In the genomic region with DNA sequence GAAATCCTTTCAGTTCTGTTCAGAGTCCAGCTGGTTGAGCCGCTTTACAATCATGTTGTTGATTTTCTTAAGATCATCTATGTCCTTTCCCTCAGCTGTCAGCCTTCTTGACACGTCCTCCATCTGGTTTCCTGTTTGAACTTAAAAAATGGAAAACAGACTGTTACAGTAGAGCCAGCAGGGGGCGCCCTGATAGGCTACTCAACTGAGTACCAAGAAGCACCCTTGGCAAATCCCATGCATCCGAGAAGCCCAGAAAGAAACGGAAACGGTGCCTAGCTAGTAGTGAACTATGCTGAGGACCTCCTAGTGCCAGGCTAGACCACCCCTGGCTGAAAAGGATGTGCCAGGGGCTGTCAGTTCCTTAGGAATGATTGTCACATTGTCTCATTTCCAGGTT, we compare ENCODE assay signal across 7 mouse cellular contexts. TPM values are rescaled to one million over a fixed set of nuclear protein-coding genes. Genes with fewer than 3 reads are reported as not detected.
DNase-seq lines count a peak whose midpoint lies in the region; ATAC-seq and TF ChIP-seq lines count a peak whose summit lies in the region.

No protein-coding gene starts in this region.

- H3K9ac ChIP-seq in kidney, embryonic 16.5 days (replicated peaks; ENCODE audit: low read length), result no peak overlapping the region
- no peak overlapping the region for H3K9ac ChIP-seq in ES-E14 (ENCODE audit: insufficient read depth, low read depth, low read length, poor library complexity, severe bottlenecking)
- no peak overlapping the region for H3K9ac ChIP-seq in liver, postnatal 0 days (replicated peaks)

- no peaks in the 10 kb centered on the region for H3K9me3 ChIP-seq in kidney, embryonic 16.5 days (ENCODE audit: low read length)
- H3K9me3 ChIP-seq in ES-E14 (ENCODE audit: control insufficient read depth, insufficient read depth, low read depth, low read length), result peaks cover 3% of the 10 kb centered on the region; the same call in 1 of the 2 replicates
- no peaks in the 10 kb centered on the region for H3K9me3 ChIP-seq in liver, postnatal 0 days (ENCODE audit: low read length)

- H3K4me2 ChIP-seq in kidney, embryonic 16.5 days (replicated peaks; ENCODE audit: low read depth, low read length), result no peak overlapping the region
- no peak overlapping the region for H3K4me2 ChIP-seq in liver, postnatal 0 days (ENCODE audit: low read depth, low read length)

- no peak for TF ChIP-seq EP300 in liver, postnatal 0 days (IDR thresholded peaks at IDR 0.05; ENCODE audit: low read depth)

- 64% methylated on average over 6 of the region's 6 CpGs for WGBS in kidney, embryonic 16.5 days
- WGBS in liver, postnatal 0 days (ENCODE audit: insufficient replicate concordance), result 39% methylated on average over 6 of the region's 6 CpGs

- H3K4me3 ChIP-seq in kidney, embryonic 16.5 days (ENCODE audit: low read length), result no peak overlapping the region
- H3K4me3 ChIP-seq in ES-E14 (ENCODE audit: insufficient read depth in 1 of 2, low read depth in 1 of 2, low read length in 2 of 2, poor library complexity in 1 of 2, severe bottlenecking in 1 of 2), result no peak overlapping the region
- no peak overlapping the region for H3K4me3 ChIP-seq in liver, postnatal 0 days (ENCODE audit: low read depth, low read length)

- no peaks in the 10 kb centered on the region for H3K27me3 ChIP-seq in kidney, embryonic 16.5 days (ENCODE audit: insufficient read depth, low read length)
- no peaks in the 10 kb centered on the region for H3K27me3 ChIP-seq in liver, postnatal 0 days (ENCODE audit: insufficient read depth, low read length)

- peak; percentile 26 for DNase-seq in kidney, adult 9 months
- DNase-seq in ES-E14 (ENCODE audit: low read depth, low spot score), result no peak
- DNase-seq in adrenal gland, postnatal 10 days, result peak; percentile 57
- peak; percentile 31 for DNase-seq in liver, postnatal 0 days
- DNase-seq in thymus, postnatal 36 days, result peak; percentile 47 to 48
- no peak for DNase-seq in cerebellum, adult 11-12 months

- no peak overlapping the region for H3K27ac ChIP-seq in kidney, embryonic 16.5 days (ENCODE audit: low read length)
- no peak overlapping the region for H3K27ac ChIP-seq in ES-E14 (ENCODE audit: insufficient read depth, low read depth, low read length, poor library complexity, severe bottlenecking)
- no peak overlapping the region for H3K27ac ChIP-seq in liver, postnatal 0 days (ENCODE audit: low read depth)

- H3K36me3 ChIP-seq in kidney, embryonic 16.5 days (ENCODE audit: insufficient read depth, low read length), result no peaks in the 10 kb centered on the region
- no peaks in the 10 kb centered on the region; the same call in 1 of the 2 replicates for H3K36me3 ChIP-seq in ES-E14 (ENCODE audit: control insufficient read depth, insufficient read depth, low read length, poor library complexity, severe bottlenecking)
- H3K36me3 ChIP-seq in liver, postnatal 0 days (replicated peaks; ENCODE audit: insufficient read depth, low read length), result no peaks in the 10 kb centered on the region

- no peaks in the 10 kb centered on the region for H3K4me1 ChIP-seq in kidney, embryonic 16.5 days (ENCODE audit: insufficient read depth, low read length)
- H3K4me1 ChIP-seq in ES-E14 (ENCODE audit: control insufficient read depth in 2 of 2, insufficient read depth in 2 of 2, low read length in 2 of 2, poor library complexity in 1 of 2), result no peaks in the 10 kb centered on the region
- no peaks in the 10 kb centered on the region for H3K4me1 ChIP-seq in liver, postnatal 0 days (ENCODE audit: insufficient read depth)

- no peak for ATAC-seq in kidney, embryonic 16.5 days (ENCODE audit: low FRiP score, low TSS enrichment)
- no peak for ATAC-seq in liver, postnatal 0 days

- peak; percentile 61 for TF ChIP-seq CTCF in liver, postnatal 0 days (IDR thresholded peaks at IDR 0.05; ENCODE audit: low read depth)

- in situ Hi-C loops in ES-E14 (cut with MboI; ENCODE audit: low sequenced_read_pairs in 2 of 2, unreplicated experiment in 2 of 2), result no loop called here

TF ChIP-seq in ES-E14, 5 proteins besides CTCF, POLR2A, EP300 and RAD21:
- no peak for TF ChIP-seq HCFC1 (IDR thresholded peaks at IDR 0.05; ENCODE audit: borderline replicate concordance, insufficient read depth, low read length)
- no peak for TF ChIP-seq MAFK (IDR thresholded peaks at IDR 0.05; ENCODE audit: insufficient read depth, low read depth, low read length)
- TF ChIP-seq CHD2 (IDR thresholded peaks at IDR 0.05; ENCODE audit: low read depth, low read length), result no peak
- TF ChIP-seq ZC3H11A (IDR thresholded peaks at IDR 0.05; ENCODE audit: borderline replicate concordance, low read depth, low read length), result 0 out of 2 replicates have a peak, but pooled peaks have one; percentile 2

RNA-seq across cellular contexts. Expression of a gene that starts 22.2 kb away (rescaled TPM):
- polyA plus RNA-seq in kidney, embryonic 16.5 days (2015; fragmentation: Nextera tagmentation; extraction: Ambion mirVana), result 0.21 and 0.23 TPM in 2 replicates
- 0.09 and 0.16 TPM in 2 replicates for total RNA-seq in ES-E14 (2012; rRNA removed)
- total RNA-seq in adrenal gland, postnatal 10 days (2021), result 1 to 10 TPM in 1 of 2 experiments, under 1 TPM in 1; 0.45 to 2.3 TPM
- polyA plus RNA-seq in liver, postnatal 0 days (2015; fragmentation: Nextera tagmentation; extraction: Ambion mirVana), result 0.24 TPM in 1 of 2 replicates, not detected in the other

RNA-seq across cellular contexts. Expression of a gene that starts 43.1 kb away (rescaled TPM):
- polyA plus RNA-seq in kidney, embryonic 16.5 days (2015; fragmentation: Nextera tagmentation; extraction: Ambion mirVana), result 25.1 and 26.3 TPM in 2 replicates
- 0.21 and 0.31 TPM in 2 replicates for total RNA-seq in ES-E14 (2012; rRNA removed)
- total RNA-seq in adrenal gland, postnatal 10 days (2021), result under 1 TPM; 0.45 to 0.63 TPM
- polyA plus RNA-seq in liver, postnatal 0 days (2015; fragmentation: Nextera tagmentation; extraction: Ambion mirVana), result 0.07 TPM in 1 of 2 replicates, not detected in the other

Comparison
In these comparisons a context has a peak if more than half of its experiments do, and no peak if none do; other contexts are left out.
1. DNase-seq: peak in kidney, adult 9 months (single experiment), adrenal gland, postnatal 10 days (single experiment), liver, postnatal 0 days (single experiment) and thymus, postnatal 36 days (2 of 2); none in ES-E14 (single experiment) and cerebellum, adult 11-12 months (single experiment).